Mouse (Mus musculus) myocyte (in vitro differentiated cells): ENCODE data around the gene Dcaf10. TPM values are rescaled to one million over a fixed set of nuclear protein-coding genes. Genes with fewer than 3 reads are reported as not detected.
A peak's percentile ranks its signal among the peaks of the same experiment; 100 is the strongest.

Experiments
- H3K27me3 ChIP-seq: one replicate; pipeline ENCODE4 v1.6.1; 2011; ENCODE audit not compliant: control insufficient read depth, insufficient read depth, insufficient read length
- H3K36me3 ChIP-seq: one replicate; pipeline ENCODE4 v1.6.1; 2011; ENCODE audit not compliant: control insufficient read depth, insufficient read depth
- H3K4me2 ChIP-seq: one replicate; pipeline ENCODE4 v1.6.1; 2011; ENCODE audit warnings: low read depth, control low read depth
- H3K4me3 ChIP-seq: one replicate; pipeline ENCODE4 v1.5.1; 2011; ENCODE audit warnings: mild to moderate bottlenecking, control low read depth, moderate library complexity
- H3K79me2 ChIP-seq: one replicate; pipeline ENCODE4 v1.6.1; 2011; ENCODE audit not compliant: control insufficient read depth, insufficient read depth
- H3ac ChIP-seq: one replicate; pipeline ENCODE4 v1.6.1; 2011; ENCODE audit not compliant: control insufficient read depth, insufficient read length
- CEBPB ChIP-seq: IDR thresholded peaks from 2 replicates; pipeline ENCODE4 v1.6.1; 2011; ENCODE audit warnings: mild to moderate bottlenecking, moderate library complexity; ENCODE audit not compliant: poor library complexity, insufficient read depth, severe bottlenecking
- E2F4 ChIP-seq: IDR thresholded peaks from one replicate; pipeline ENCODE4 v1.6.1; 2011; ENCODE audit warnings: mild to moderate bottlenecking, control low read depth, moderate library complexity; ENCODE audit not compliant: insufficient read depth
- MAX ChIP-seq: IDR thresholded peaks from one replicate; pipeline ENCODE4 v1.6.1; 2011; ENCODE audit warnings: low read depth, mild to moderate bottlenecking, control low read depth
- MYOD1 ChIP-seq, 3 experiments: IDR thresholded peaks; one replicate each; pipeline ENCODE4 v1.6.1; 2011; ENCODE audit warnings: control low read depth in 2 of 3, low read depth in 2 of 3, mild to moderate bottlenecking in 2 of 3, moderate library complexity in 1 of 3; ENCODE audit not compliant: insufficient read length in 2 of 3, control insufficient read depth in 1 of 3
- MYOG ChIP-seq, 3 experiments: IDR thresholded peaks; one replicate each; pipeline ENCODE4 v1.6.1; 2011; ENCODE audit warnings: control low read depth in 2 of 3, low read depth in 2 of 3, mild to moderate bottlenecking in 2 of 3; ENCODE audit not compliant: insufficient read length in 2 of 3, control insufficient read depth in 1 of 3, insufficient read depth in 1 of 3
- POLR2A ChIP-seq: IDR thresholded peaks from one replicate; pipeline ENCODE4 v1.6.1; 2011; ENCODE audit warnings: low read depth, mild to moderate bottlenecking, control low read depth, moderate library complexity; ENCODE audit not compliant: insufficient read length
- POLR2AphosphoS2 ChIP-seq: IDR thresholded peaks from one replicate; pipeline ENCODE4 v1.6.1; 2011; ENCODE audit warnings: low read depth, control low read depth; ENCODE audit not compliant: insufficient read length
- REST ChIP-seq: IDR thresholded peaks from one replicate; pipeline ENCODE4 v1.6.1; 2011; ENCODE audit warnings: mild to moderate bottlenecking, control low read depth, moderate library complexity; ENCODE audit not compliant: insufficient read depth, insufficient read length
- SRF ChIP-seq: IDR thresholded peaks from one replicate; pipeline ENCODE4 v1.6.1; 2011; ENCODE audit warnings: low read depth; ENCODE audit not compliant: control insufficient read depth, insufficient read length
- TCF12 ChIP-seq: IDR thresholded peaks from one replicate; pipeline ENCODE4 v1.6.1; 2011; ENCODE audit warnings: mild to moderate bottlenecking, control low read depth; ENCODE audit not compliant: poor library complexity, insufficient read depth, severe bottlenecking
- TCF3 ChIP-seq: IDR thresholded peaks from one replicate; pipeline ENCODE4 v1.6.1; 2011; ENCODE audit warnings: low read depth, control low read depth; ENCODE audit not compliant: insufficient read length
- USF1 ChIP-seq: IDR thresholded peaks from one replicate; pipeline ENCODE4 v1.6.1; 2011; ENCODE audit warnings: low read depth, mild to moderate bottlenecking, control low read depth, moderate library complexity
- polyA plus RNA-seq: library from polyadenylated mRNA; unstranded; fragments of >200 nt; fragmentation: generic; extraction: Trizol; gene quantifications from one replicate; pipeline ENCODE4 v1.2.1, GENCODE M21; 2012; ENCODE audit warnings: missing spikeins

Gene Dcaf10
- polyA plus RNA-seq, 1 experiment = 9.3 TPM

- Histone ChIP-seq H3K4me2 (peak within 1 kb of the TSS; percentile 99), H3K36me3 (peaks cover 8% of the 10 kb centered on the region), H3K27me3 (no peaks in the 10 kb centered on the region), H3K4me3 (peak within 1 kb of the TSS; percentile 73), H3K79me2 (peaks cover 50% of the 10 kb centered on the region), H3ac (peak within 1 kb of the TSS; percentile 79)
- no peak for TF ChIP-seq MAX
- peak; percentile 31 for TF ChIP-seq POLR2AphosphoS2
- TF ChIP-seq CEBPB = no peak
- no peak for TF ChIP-seq POLR2A
- no peak for TF ChIP-seq TCF12
- no peak for TF ChIP-seq E2F4
- no peak for TF ChIP-seq MYOD1 (IDR thresholded peaks at IDR 0.05; ENCODE audit: control insufficient read depth in 1 of 3, insufficient read length in 2 of 3, low read depth in 2 of 3)
Measured at GRCm38 (mm10) chr4:45342286-45343155, 620 bp downstream of the Dcaf10 start, which contains the start of gene Exosc3. Exosc3 (minus strand) TSS chr4:45342732.

- no peak overlapping the region for H3K4me2 ChIP-seq
- peaks cover 11% of the 10 kb centered on the region for H3K36me3 ChIP-seq
- no peak overlapping the region for H3ac ChIP-seq
- TF ChIP-seq POLR2AphosphoS2 = no peak
- no peak for TF ChIP-seq E2F4
- no peak for TF ChIP-seq MYOD1 (IDR thresholded peaks at IDR 0.05; ENCODE audit: control insufficient read depth in 1 of 3, insufficient read length in 2 of 3, low read depth in 2 of 3)
- TF ChIP-seq CEBPB = no peak
- TF ChIP-seq SRF = no peak
- TF ChIP-seq MYOG (IDR thresholded peaks at IDR 0.05; ENCODE audit: control insufficient read depth in 1 of 3, insufficient read depth in 1 of 3, insufficient read length in 2 of 3, low read depth in 2 of 3) = no peak
- no peak overlapping the region for H3K4me3 ChIP-seq
- peaks cover 14% of the 10 kb centered on the region for H3K79me2 ChIP-seq
- no peaks in the 10 kb centered on the region for H3K27me3 ChIP-seq
Measured at GRCm38 (mm10) chr4:45356653-45357052, 14.8 kb downstream of the Dcaf10 start.

GRCm38 (mm10) chr4:45371261-45371660 is 29.4 kb downstream of the Dcaf10 start:
- Histone ChIP-seq H3K79me2 (no peaks in the 10 kb centered on the region), H3K4me3 (no peak overlapping the region), H3K27me3 (no peaks in the 10 kb centered on the region), H3ac (no peak overlapping the region), H3K36me3 (peaks cover 41% of the 10 kb centered on the region), H3K4me2 (no peak overlapping the region)
- TF ChIP-seq MYOD1 (IDR thresholded peaks at IDR 0.05; ENCODE audit: control insufficient read depth in 1 of 3, insufficient read length in 2 of 3, low read depth in 2 of 3) (no peak), SRF (no peak), USF1 (no peak), TCF3 (no peak), POLR2A (no peak), POLR2AphosphoS2 (no peak), MYOG (IDR thresholded peaks at IDR 0.05; ENCODE audit: control insufficient read depth in 1 of 3, insufficient read depth in 1 of 3, insufficient read length in 2 of 3, low read depth in 2 of 3) (no peak), CEBPB (no peak), MAX (no peak), REST (no peak), E2F4 (no peak)

GRCm38 (mm10) chr4:45374879-45375278 is 33.0 kb downstream of the Dcaf10 start:
- Histone ChIP-seq H3K79me2 (no peaks in the 10 kb centered on the region), H3K27me3 (no peaks in the 10 kb centered on the region), H3ac (no peak overlapping the region), H3K4me2 (no peak overlapping the region), H3K36me3 (peaks cover 41% of the 10 kb centered on the region), H3K4me3 (no peak overlapping the region)
- TF ChIP-seq POLR2A (no peak), POLR2AphosphoS2 (no peak), E2F4 (no peak), TCF12 (no peak), USF1 (no peak), REST (no peak), MAX (no peak), MYOD1 (IDR thresholded peaks at IDR 0.05; ENCODE audit: control insufficient read depth in 1 of 3, insufficient read length in 2 of 3, low read depth in 2 of 3) (no peak), TCF3 (no peak), MYOG (IDR thresholded peaks at IDR 0.05; ENCODE audit: control insufficient read depth in 1 of 3, insufficient read depth in 1 of 3, insufficient read length in 2 of 3, low read depth in 2 of 3) (no peak), CEBPB (no peak), SRF (no peak)
